Mouse (Mus musculus) heart, postnatal 0 days (tissue): ENCODE data around the gene Itgae.

ENCODE experiments used
- CTCF ChIP-seq: IDR thresholded peaks from 2 replicates; pipeline ENCODE4 v1.5.1; 2016; ENCODE audit warnings: antibody characterized with exemption, control low read depth, low read depth
- EP300 ChIP-seq: IDR thresholded peaks from 2 replicates; pipeline ENCODE4 v1.6.1; 2016; ENCODE audit warnings: antibody characterized with exemption, low read depth

DNA sequence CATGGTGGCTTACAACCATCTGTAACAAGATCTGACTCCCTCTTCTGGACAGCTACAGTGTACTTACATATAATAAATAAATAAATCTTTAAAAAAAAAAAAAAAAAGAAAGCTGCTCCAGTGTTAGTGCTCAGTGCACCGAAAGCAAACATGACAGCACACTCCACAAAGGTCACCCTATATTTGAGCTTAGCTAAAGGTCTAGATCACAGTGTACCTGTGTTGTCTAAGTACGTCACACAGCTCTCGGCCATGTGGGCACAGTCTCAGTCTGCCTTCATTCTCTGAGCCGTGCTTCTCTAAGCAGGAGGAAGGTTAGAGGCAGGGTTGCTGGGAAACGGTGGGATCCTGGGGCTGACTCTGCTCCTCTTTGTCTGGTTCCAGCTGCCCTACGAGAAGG lies 36.1 kb downstream of the Itgae start:
- TF ChIP-seq CTCF (no peak), EP300 (no peak)
